Mouse (Mus musculus): Measurements from ENCODE around the gene Olfr324.

The Olfr324 gene

DNA sequence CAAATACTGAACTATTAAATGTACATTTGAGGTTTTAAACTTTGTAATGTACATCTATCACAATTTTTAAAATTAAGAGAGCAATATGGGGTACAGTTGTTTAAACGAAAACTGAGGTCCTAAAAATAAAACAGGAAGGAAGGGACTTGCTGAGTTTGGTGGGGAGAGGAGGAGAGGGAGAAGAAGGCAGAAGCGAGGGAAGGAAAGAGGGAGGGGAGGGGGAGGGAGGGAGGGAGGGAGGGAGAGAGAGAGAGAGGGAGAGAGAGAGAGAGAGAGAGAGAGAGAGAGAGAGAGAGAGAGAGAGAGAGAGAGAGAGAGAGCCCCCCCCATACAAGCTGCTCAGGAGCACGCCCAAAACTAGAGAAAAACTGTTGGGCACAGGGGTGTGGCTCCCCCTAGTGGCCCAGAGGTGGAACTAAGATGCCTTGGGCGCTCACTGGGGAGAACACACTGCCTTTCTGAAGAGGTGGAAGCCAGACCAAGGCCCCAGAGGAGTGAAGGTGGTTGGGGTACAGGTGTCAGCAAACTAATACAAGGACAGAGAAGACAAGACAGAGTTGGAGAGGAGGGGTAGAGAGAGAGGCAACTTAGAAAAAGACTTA, 41.6 kb downstream of the Olfr324 start:
- peak; percentile 22 for DNase-seq

DNA sequence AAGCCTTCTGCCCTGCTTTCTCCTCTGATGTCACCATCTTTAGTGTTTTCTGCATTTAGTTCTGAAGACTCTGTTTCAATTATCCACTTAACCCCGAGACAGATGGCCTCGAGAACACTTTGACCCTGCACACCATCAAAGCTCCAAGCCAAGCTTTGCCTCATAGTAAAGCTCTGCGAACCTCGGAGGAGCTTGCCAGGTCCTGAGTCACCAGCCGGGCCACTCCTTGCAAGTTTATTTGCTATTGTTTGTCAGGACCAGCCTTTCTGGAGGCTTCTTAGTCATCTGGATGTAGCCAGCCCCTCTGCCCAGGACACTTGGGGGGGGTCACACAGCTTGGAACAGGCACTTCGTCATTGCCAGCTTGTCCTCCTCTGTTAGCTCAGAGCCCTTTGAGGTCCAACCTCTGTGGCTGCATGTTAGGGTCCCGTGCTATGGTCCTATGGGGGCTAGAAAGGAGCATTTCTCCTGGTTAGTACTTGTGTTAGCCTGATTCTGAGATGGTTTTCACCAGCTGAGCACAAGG, 43.3 kb downstream of the Olfr324 start:
- no peak for DNase-seq

- no peak for DNase-seq
These were observed 45.5 kb downstream of the Olfr324 start, which contains the start of gene Trim58 for GRCm38 (mm10) chr11:58640272-58640867. TSS of gene Trim58 (plus strand) at chr11:58640465.

- DNase-seq: no peak
These were observed 46.1 kb downstream of the Olfr324 start for GRCm38 (mm10) chr11:58641057-58641456.

DNA sequence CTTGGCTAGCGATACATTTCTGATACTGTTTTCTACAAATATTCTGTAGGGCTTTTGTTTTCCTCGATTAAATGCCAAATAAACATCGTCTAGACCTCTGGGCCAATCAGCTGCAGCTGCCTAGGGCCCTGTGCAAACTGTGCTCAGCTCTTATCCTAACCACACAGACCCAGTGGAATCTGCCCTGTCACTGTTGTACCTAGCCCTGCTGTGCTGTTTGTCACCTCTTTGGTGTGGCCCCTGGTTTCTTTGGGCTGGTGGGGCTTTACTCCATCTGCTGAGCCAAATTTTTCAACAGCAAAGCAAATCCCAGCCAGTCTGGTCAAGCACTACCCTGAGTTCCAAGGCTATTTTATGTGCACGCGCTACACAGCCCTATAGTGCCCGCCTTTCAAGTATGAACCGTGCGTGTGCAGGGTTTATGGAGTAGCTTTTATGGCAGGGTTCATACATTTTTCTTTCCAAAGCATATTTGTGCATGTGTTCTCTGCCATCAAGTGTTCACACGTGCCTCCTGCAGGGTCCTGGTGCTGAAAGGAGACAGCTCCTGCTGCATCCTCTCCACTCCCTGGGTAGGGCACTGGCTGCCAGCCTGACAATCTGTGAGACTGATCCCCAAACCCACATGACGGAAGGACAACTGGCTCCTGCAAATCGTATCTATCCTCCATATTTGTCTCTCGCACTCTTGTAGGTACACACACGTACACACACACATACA, 46.9 kb downstream of the Olfr324 start:
- DNase-seq: no peak

- DNase-seq: no peak
These were observed 48.4 kb downstream of the Olfr324 start for GRCm38 (mm10) chr11:58643350-58643749.
